Mouse (Mus musculus) liver, adult 2 months (tissue): ENCODE measurements around the gene Tmem132a.

Experiments
- CTCF ChIP-seq: fragments of 200-500 bp; IDR thresholded peaks from 2 replicates; pipeline ENCODE4 v1.5.1; 2011; ENCODE audit warnings: low read depth, low read length, control low read depth
- POLR2A ChIP-seq: fragments of 200-500 bp; IDR thresholded peaks from 2 replicates; pipeline ENCODE4 v1.6.1; 2011; ENCODE audit warnings: low read length, control low read depth; ENCODE audit not compliant: insufficient read depth; ENCODE audit errors: extremely low read depth

DNA sequence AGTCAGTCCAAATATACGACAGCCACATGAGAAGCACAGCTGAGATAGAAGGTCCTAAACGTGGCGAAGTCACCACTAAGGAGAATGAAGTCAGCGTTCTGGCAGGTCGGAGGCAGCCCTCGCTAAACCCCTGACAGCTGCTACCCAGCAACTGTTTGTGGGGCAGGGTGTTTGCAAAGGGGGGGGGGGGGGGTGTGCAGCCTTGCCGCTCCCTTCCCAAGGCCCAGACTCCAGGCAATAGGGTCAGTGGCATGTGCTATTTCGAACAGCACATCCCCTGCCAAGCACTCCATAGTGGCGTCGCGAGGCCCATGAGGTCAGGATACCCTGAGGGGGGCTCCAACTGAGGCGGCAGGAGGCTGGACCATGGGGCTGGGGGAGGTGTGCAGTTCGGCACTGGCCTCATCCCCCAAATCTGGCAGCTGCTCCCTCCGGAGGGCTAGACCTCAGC lies 11.3 kb upstream of the Tmem132a start:
- TF ChIP-seq POLR2A = no peak
- TF ChIP-seq CTCF = no peak
